Mouse (Mus musculus) fat pad, adult 2 months (tissue): ENCODE data around the gene Prkaa1.
"Not testable (repeated sequence)": the region's sequence is repeated elsewhere in the genome, so short reads cannot be mapped to it uniquely, and the experiment has no call there.

ENCODE experiments used
- DNase-seq: peaks from one replicate; pipeline ENCODE4 v3.0.0-alpha.2; 2011; ENCODE audit warnings: low read depth, low spot score; ENCODE audit errors: extremely low read depth

The Prkaa1 gene

DNA sequence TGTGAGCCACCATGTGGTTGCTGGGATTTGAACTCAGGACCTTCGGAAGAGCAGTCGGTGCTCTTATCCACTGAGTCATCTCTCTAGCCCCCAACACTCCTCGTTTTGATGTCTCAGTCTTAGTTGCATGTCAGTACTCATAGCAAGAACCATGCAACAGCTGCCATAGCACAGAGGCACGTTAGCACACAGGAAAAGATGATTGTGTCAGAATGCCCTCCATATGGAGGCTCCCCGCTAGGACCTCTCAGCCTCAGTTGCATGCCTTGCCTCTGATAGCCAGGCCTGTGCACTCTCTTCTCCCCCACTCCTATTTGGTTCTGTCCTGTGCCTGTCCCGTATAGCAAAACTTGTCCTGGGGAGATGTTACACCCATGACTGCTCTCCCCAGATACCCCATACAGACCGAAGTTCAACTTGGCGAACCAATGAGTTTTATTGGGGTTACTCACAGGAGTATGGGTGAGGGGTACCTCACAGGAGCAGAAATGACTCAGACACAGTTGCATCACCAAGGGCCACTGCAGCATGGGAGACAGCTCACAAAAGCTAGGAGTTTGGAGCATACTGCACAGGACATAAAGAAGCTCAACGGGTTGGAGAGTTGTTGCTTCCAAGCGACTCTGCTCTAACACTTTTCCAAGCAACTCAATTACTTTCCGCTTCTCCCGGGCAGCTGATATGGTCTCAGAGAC lies 14.4 kb upstream of the Prkaa1 start:
- DNase-seq = no peak

DNA sequence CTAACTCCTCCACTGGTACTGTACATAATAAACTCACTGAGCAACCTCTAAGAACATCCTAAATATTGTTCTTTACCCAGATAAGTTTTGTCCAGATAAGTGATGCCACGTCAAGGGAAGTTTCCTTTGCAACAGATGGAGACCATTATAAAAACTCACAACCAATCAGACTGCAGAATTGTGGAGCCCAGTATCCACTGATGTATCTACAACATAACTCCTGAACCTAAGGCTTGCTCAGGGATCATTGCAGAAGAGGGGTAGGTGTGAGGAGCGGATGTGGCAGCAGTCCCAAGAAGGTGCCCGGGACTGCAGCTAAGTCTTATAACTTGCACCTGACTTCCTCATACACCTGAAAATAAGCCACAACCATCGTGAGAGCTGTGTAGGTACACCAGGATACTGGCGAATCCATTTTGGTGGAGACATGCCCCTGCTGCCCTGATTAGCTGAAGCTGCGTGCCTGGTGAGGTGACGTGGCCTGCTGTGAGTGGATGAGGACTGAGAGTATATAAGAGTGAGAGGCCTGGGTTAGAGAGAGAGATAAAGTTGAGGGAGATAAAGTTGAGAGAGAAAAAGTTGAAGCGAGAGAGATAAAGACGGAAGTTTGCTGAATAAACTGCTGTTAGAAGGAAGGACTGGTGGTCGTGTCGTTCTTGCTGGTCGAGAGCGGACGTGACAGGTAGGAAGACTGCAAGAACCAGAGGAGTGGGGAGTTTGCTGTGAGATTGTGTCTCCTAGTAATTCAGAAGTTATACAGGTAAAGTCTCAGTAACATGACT lies 12.6 kb upstream of the Prkaa1 start:
- DNase-seq = not testable (repeated sequence)

DNA sequence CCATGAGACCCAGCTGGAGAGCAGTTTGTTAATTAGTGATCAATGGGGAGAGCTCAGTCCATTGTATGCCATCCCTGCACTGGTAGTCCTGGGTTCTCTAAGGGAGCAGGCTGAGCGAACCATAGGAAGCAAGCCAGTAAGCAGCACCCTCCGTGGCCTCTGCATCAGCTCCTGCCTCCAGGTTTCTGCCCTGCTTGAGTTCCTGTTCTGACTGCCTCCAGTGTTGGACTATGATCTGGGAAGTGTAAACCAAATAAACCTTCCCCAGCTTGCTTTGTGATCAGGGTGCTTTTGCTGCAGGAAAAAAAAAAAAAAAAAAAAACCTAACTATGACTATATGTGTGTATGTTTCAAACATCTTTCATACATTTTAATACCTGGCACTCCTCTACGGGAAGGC lies 10.4 kb upstream of the Prkaa1 start:
- no peak for DNase-seq

DNA sequence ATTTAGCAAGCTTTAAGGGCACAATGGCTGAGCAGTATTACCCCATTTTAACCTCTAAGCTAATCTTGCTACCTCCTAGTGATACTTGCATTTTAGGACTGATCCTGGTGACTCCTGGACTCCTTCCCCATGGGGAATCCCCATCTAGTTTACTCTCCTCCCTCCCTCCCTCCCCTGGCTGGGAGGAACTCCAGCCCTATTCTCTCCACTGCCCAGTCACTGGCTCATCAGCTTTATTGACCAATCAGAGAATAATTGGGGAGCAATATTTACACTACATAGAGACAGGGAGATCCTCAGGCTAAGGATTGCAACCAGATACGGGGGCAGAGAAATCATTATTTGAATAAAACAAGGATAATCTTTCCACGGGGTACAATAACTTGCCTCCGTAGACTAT lies 9.5 kb upstream of the Prkaa1 start:
- no peak for DNase-seq

DNA sequence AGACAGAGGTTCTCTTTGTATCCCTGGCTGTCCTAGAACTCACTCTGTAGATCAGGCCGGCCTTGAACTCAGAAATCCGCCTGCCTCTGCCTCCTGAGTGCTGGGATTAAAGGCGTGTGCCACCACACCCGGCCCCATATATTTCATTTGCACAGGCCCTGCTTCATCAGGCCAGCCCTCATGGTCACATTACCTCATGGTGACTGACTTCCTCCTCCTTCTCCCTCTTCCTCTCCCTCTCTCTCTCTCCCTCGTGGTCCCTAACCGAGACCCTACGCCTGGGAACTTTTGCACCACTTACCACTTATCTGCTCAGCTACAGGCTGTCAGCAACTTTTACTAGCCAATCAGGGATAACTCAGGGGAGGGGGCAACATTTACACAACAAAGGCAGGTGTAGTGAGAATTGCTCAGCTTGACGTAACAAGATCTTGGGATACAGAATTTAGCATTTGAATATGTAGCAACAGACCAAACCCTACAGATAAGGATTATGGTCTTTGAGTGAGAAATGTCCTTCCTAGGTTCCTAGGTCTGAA lies 8.6 kb upstream of the Prkaa1 start:
- no peak for DNase-seq

DNA sequence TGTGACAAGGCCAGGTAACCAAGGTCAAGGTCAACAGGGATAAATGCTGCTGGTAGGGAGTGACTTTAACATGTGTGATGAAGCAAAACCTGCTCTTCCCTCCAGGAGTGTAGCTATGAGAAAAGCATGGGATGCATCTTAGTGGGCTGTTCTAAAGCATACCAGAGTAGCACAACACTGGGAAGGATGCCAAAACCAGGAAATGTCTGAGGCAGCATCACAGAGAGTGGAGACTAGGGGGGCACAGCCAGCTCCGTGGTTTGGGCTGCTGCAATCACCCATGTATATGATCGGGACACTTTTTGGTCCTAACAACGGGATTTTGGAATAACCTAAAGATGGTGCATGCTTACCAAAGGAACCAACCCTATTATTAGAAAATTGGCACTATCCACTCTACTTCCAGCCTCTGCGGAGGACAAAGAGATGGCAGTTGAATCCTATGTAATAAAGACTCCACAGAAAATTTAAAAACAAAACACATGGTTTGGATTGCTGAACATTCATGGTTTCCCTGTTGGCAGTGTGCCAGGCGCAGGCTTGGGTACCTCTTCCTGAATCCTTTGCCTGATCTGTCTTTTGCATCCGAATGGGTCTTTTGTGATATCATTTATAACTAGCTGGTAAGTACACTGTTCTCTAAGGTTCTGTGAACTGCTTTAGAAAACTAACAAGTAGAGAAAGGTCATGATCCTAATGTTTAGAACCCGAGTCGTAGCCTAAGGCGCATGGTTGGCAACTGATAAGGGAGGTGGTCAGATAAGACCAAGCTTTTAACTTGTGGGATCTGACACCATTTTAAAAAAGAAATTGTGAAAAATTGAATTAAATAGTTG lies 5.4 kb upstream of the Prkaa1 start:
- DNase-seq = no peak

GRCm38 (mm10) chr15:5139366-5139765 lies 4.3 kb upstream of the Prkaa1 start:
- no peak for DNase-seq

GRCm38 (mm10) chr15:5139863-5140262 lies 3.8 kb upstream of the Prkaa1 start:
- DNase-seq = no peak

- no peak for DNase-seq
Measured at GRCm38 (mm10) chr15:5140357-5140756, 3.3 kb upstream of the Prkaa1 start.

DNA sequence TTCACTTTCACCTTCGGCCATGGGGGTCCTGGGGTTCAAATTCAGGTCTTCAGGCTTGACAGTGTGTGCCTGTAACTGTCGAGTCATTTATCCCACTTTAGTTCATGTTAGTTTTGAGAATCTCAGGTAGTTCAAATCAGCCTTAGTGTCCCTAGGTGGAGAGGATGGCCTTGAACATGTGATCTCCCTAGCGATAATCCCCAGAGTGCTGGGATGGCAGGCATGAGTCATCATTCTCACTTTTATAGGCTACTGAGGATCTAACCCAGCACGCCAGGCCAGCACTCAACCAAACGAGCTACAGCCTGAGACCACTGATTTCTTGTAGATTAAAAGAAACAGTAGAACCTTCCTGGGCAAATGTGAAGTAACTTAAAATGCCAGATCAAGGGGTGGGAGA lies 1.6 kb upstream of the Prkaa1 start:
- no peak for DNase-seq

- no peak for DNase-seq
Measured at GRCm38 (mm10) chr15:5142714-5143113, 947 bp upstream of the Prkaa1 start.

GRCm38 (mm10) chr15:5144021-5144778 lies 539 bp downstream of the Prkaa1 start:
- DNase-seq = no peak

GRCm38 (mm10) chr15:5145196-5145945 lies 1.7 kb downstream of the Prkaa1 start:
- DNase-seq = no peak

- no peak for DNase-seq
Measured at GRCm38 (mm10) chr15:5149187-5149586, 5.5 kb downstream of the Prkaa1 start.

DNA sequence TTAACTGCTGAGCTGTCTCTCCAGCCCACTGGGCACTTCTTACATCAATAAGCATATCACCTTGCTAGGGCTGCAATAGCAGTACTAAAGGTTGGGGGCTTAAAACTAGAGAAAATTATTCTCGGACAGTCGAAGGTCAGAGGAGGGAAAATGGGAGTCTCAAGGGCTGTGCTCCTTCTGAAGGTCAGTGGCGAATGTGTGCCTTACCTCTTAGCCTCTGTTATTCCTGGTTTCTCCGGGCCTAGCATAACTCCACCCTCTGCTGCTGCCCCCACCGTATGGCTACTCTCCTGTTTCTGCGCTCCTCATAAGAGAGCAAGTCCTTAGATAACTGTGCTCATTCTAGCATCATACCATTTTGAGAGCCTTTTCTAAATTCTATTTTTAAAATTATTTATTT lies 8.5 kb downstream of the Prkaa1 start:
- no peak for DNase-seq

DNA sequence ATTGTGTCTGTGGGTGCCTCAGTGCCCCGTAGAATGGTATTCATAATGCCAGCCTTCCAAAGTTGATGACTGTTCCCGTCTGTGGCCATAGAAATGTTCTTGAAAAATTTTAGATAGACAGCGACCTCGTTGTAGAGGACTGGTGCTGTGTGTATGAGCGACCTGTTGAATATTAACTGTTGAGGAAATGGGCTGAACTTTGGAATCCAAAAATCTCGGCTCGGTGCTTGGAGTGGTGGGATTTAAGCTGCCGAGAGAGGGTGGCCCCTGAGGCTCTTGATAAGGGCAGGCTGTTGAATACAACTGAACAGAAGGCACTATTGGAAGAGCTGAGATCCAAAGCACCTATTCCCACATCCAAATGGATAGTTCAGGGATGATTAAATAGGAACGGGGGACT lies 11.0 kb downstream of the Prkaa1 start:
- DNase-seq = no peak

GRCm38 (mm10) chr15:5155093-5155492 lies 11.4 kb downstream of the Prkaa1 start:
- DNase-seq = no peak

- DNase-seq = no peak
Measured at GRCm38 (mm10) chr15:5156355-5156754, 12.7 kb downstream of the Prkaa1 start.

DNA sequence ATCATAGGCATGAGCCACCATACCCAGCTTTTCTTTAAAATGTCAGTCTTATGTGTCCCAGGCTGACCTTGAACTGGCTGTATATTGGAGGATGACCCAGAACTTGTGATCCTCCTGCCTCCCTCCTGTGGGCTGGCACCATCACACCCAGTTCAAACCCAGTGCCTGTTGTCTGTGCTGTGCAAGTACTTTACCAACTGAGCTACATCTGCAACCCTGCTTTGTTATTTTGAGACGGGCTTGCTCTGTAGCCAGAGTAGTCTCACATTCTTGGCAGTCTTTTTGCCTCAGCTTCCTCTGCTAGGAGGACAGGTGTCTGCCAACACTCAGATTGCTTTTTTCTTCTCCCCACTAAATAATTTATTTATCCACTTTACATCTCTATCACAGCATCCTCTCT lies 13.7 kb downstream of the Prkaa1 start:
- no peak for DNase-seq

DNA sequence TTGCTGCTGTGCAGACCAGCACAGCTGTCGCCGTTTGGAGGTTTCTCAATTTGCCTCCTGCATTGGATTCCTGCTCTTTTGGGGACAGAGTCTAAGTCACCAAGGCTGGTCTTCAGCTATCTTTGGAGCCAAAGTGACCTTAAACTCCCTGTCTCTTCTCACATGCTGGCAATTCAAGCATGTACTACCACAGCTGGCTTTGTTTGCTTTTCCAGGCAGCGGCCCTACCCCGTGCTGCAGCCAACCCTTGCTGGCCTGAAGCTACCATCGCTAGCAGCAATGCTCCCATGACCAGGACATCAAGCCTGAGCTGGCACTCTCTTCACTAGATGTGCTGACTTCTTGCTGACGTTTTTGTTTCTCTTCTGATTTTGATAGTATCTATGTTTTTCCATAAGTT lies 15.2 kb downstream of the Prkaa1 start:
- no peak for DNase-seq
